Mouse (Mus musculus): ENCODE measurements around the gene Ppan. TPM values are rescaled to one million over a fixed set of nuclear protein-coding genes. Genes with fewer than 3 reads are reported as not detected.

Gene Ppan
- polyA plus RNA-seq, 1 experiment from 2014 or later = 77.5 TPM

DNA sequence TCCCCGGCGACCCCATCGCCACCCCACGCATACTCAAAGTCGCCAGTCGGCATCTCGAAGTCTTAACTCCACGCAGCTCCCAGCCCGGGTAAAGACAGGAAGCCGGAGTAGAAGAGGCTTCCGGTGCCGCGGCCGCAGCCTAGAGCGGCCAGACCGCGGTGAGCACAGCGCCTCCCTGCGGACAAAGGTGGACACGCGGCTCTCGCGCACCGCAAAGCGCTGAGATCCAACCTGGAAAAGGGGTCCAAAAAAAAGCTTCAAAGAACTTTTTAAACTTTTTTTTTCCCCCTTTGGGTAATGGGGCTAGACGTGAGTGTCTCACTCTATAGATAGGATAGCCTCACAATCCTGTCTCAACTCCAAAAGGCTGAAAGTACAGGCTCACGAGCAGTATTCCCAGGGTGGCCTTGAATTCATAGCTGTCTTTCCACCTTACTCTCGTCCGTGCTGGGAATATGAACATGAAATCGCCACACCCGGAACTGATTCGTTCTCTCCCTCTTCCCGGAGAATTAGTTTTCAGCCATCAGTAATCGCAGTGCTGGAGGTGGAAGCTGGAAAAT, 10.6 kb downstream of the Ppan start, which contains the start of gene Eif3g:
Gene Eif3g, minus strand, starts transcription at position 113 of the 563 bp plus-strand sequence.
- peaks cover 20% of the 10 kb centered on the region for H3K4me1 ChIP-seq (ENCODE audit: control insufficient read depth, insufficient read depth, low read length)
- peak within 1 kb of the TSS; percentile 83 for H3K4me2 ChIP-seq (ENCODE audit: low read depth, low read length)
- peak; percentile 87 for ATAC-seq (ENCODE audit: insufficient read depth, low FRiP score)
- no peaks in the 10 kb centered on the region for H3K9me3 ChIP-seq (replicated peaks; ENCODE audit: control insufficient read depth, low read length)
- H3K9ac ChIP-seq (ENCODE audit: low read length) = peak within 1 kb of the TSS; percentile 96
- H3K36me3 ChIP-seq (ENCODE audit: control insufficient read depth, insufficient read depth, low read length) = peaks cover 18% of the 10 kb centered on the region
- peak within 1 kb of the TSS; percentile 72 for H3K27ac ChIP-seq (ENCODE audit: low read length)
- H3K4me3 ChIP-seq (replicated peaks; ENCODE audit: low read length) = peak within 1 kb of the TSS; percentile 89
- H3K27me3 ChIP-seq (ENCODE audit: control insufficient read depth, insufficient read depth, low read length) = no peaks in the 10 kb centered on the region
- 3% methylated on average over 34 of the region's 34 CpGs for WGBS

DNA sequence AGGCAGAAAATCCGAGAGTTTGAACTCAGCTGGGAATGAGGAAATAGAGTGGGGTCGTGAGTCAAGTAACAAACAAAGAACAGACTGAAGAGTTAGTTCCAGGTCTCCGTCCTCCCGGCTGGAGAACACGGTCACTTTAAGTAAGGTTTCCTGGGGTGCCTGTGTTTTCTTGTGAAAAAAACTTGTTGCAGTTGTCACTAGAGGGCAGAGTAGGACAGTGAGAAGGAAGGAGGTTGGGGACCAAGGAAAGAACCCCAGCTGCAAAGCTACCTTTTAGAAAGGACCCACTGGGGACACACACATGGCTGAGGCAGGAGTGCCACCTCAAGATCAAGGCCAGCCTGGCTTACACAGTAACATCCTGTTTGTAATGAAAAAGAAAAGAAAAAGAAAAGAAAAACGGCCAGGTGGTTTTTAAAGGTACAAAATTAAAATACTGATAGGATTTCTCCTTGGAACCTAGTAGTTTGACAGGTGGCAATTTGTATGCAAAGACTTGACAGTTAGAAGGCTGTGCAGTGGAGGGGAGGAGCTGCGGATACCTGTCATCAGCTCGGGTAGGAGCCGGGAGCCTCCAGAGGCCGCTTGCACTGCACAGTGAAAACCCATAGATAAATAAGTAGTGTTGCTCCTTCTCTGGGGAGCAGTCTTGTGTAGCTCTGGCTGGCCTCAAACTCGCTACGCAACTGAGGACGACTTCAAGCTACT, 13.6 kb downstream of the Ppan start:
- WGBS = 12% methylated on average over 13 of the region's 13 CpGs
- ATAC-seq (ENCODE audit: insufficient read depth, low FRiP score) = no peak
- peak overlapping the region; percentile 54 for H3K9ac ChIP-seq (ENCODE audit: low read length)

DNA sequence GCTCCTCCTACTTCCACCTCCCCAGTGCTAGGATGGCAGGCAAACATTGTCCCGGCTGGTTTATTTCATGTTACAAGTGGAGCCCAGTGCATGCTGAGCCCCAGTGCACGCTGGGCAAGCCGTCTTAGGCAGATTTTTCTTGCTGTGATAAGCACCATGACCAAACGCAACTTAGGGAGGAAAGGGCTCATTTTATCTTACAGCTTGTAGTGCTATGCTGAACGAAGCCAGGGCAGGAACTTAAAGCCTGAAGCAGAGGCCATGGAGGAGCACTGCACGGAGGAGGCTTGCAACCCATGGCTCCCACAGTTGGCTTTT, 14.2 kb downstream of the Ppan start:
- Histone ChIP-seq H3K4me2 (ENCODE audit: low read depth, low read length) (0 out of 2 replicates have a peak overlapping the region, but pooled peaks have one; percentile 8), H3K9ac (ENCODE audit: low read length) (peak overlapping the region; percentile 54), H3K27ac (ENCODE audit: low read length) (peak overlapping the region; percentile 27; the same call in 1 of the 2 replicates), H3K9me3 (replicated peaks; ENCODE audit: control insufficient read depth, low read length) (no peaks in the 10 kb centered on the region), H3K36me3 (ENCODE audit: control insufficient read depth, insufficient read depth, low read length) (peaks cover 13% of the 10 kb centered on the region), H3K4me1 (ENCODE audit: control insufficient read depth, insufficient read depth, low read length) (peaks cover 16% of the 10 kb centered on the region), H3K4me3 (replicated peaks; ENCODE audit: low read length) (no peak overlapping the region), H3K27me3 (ENCODE audit: control insufficient read depth, insufficient read depth, low read length) (no peaks in the 10 kb centered on the region)
- ATAC-seq (ENCODE audit: insufficient read depth, low FRiP score) = no peak
- WGBS = 21% methylated on average over 6 of the region's 6 CpGs

More for the DNA sequence above, 13.6 kb downstream of the Ppan start:
- Histone ChIP-seq H3K4me3 (replicated peaks; ENCODE audit: low read length) (no peak overlapping the region), H3K27me3 (ENCODE audit: control insufficient read depth, insufficient read depth, low read length) (no peaks in the 10 kb centered on the region), H3K27ac (ENCODE audit: low read length) (peak overlapping the region; percentile 27; the same call in 1 of the 2 replicates), H3K4me1 (ENCODE audit: control insufficient read depth, insufficient read depth, low read length) (peaks cover 20% of the 10 kb centered on the region), H3K9me3 (replicated peaks; ENCODE audit: control insufficient read depth, low read length) (no peaks in the 10 kb centered on the region), H3K4me2 (ENCODE audit: low read depth, low read length) (0 out of 2 replicates have a peak overlapping the region, but pooled peaks have one; percentile 8), H3K36me3 (ENCODE audit: control insufficient read depth, insufficient read depth, low read length) (peaks cover 9% of the 10 kb centered on the region)

DNA sequence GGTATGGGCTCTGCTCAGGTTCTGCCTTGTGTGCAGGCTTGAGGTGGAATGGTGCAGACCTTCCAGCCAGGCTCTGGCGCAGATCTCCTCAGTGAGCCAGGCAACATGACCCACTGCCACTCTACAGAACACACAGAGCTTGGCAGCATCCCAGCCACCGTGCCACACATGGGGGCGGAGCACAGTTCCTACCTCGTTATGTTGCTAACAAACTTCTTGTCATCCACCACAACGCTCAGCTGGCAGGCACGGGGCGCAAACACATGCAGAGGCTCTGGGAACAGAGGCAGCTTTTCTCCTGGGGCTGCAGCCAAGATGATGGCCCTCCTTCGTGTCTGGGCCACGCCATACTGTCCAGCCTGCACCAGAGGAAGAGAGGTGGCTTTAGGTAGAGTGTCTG, 22.0 kb downstream of the Ppan start:
- no peak for ATAC-seq (ENCODE audit: insufficient read depth, low FRiP score)
- H3K9ac ChIP-seq (ENCODE audit: low read length) = no peak overlapping the region
- no peaks in the 10 kb centered on the region for H3K4me1 ChIP-seq (ENCODE audit: control insufficient read depth, insufficient read depth, low read length)
- no peak overlapping the region for H3K4me3 ChIP-seq (replicated peaks; ENCODE audit: low read length)
- no peak overlapping the region for H3K27ac ChIP-seq (ENCODE audit: low read length)
- 94% methylated on average over 9 of the region's 9 CpGs for WGBS
- H3K9me3 ChIP-seq (replicated peaks; ENCODE audit: control insufficient read depth, low read length) = no peaks in the 10 kb centered on the region
- peaks cover 57% of the 10 kb centered on the region for H3K36me3 ChIP-seq (ENCODE audit: control insufficient read depth, insufficient read depth, low read length)
- H3K4me2 ChIP-seq (ENCODE audit: low read depth, low read length) = no peak overlapping the region
- H3K27me3 ChIP-seq (ENCODE audit: control insufficient read depth, insufficient read depth, low read length) = no peaks in the 10 kb centered on the region

DNA sequence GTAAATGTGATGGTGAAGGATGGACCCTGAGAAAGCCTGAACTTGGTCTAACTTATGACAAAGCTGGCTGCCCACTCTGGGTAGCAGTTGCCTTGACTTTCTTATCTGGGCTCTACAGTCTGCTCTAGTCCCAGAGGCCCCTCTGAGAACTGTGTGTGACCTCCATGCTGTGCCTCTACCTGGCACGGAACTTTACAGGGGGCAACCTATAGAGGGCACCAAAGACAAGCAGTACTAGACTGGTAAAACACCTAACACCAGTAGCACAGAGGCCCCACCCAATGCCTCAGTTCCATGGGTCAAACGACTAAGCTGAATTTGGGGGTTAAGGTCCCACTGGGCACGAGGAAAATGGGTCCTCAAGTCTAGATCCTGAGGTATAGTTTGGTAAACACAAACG, 28.2 kb downstream of the Ppan start:
- WGBS = 74% methylated on average over 4 of the region's 4 CpGs
- H3K4me1 ChIP-seq (ENCODE audit: control insufficient read depth, insufficient read depth, low read length) = no peaks in the 10 kb centered on the region
- H3K9me3 ChIP-seq (replicated peaks; ENCODE audit: control insufficient read depth, low read length) = no peaks in the 10 kb centered on the region
- H3K4me3 ChIP-seq (replicated peaks; ENCODE audit: low read length) = no peak overlapping the region
- H3K36me3 ChIP-seq (ENCODE audit: control insufficient read depth, insufficient read depth, low read length) = peaks cover 52% of the 10 kb centered on the region
- peak; percentile 21; the same call in 1 of the 2 replicates for ATAC-seq (ENCODE audit: insufficient read depth, low FRiP score)
- H3K27me3 ChIP-seq (ENCODE audit: control insufficient read depth, insufficient read depth, low read length) = no peaks in the 10 kb centered on the region
- no peak overlapping the region for H3K9ac ChIP-seq (ENCODE audit: low read length)
- H3K27ac ChIP-seq (ENCODE audit: low read length) = no peak overlapping the region
- no peak overlapping the region for H3K4me2 ChIP-seq (ENCODE audit: low read depth, low read length)

DNA sequence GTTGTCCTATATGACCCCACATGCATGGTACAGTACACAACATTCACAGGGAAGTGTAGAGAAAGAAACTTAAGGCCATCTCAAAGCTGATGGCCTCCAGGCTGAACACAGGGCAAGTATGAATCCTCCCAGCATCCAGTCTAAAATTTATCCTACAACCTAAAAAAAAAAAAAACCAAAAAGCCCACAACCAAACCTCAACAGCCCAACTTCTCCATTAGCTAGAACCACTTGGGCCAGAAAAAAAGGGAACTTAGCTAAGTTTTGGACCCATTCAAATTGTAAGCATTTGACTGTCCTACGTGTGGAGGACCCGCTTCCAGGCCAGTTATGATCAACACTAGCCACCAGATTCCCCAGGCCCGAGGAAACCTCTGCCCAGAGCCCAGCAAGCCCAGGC, 35.3 kb downstream of the Ppan start:
- H3K4me1 ChIP-seq (ENCODE audit: control insufficient read depth, insufficient read depth, low read length) = no peaks in the 10 kb centered on the region
- H3K9me3 ChIP-seq (replicated peaks; ENCODE audit: control insufficient read depth, low read length) = no peaks in the 10 kb centered on the region
- H3K27me3 ChIP-seq (ENCODE audit: control insufficient read depth, insufficient read depth, low read length) = no peaks in the 10 kb centered on the region
- H3K36me3 ChIP-seq (ENCODE audit: control insufficient read depth, insufficient read depth, low read length) = peaks cover 36% of the 10 kb centered on the region
- no peak overlapping the region for H3K4me3 ChIP-seq (replicated peaks; ENCODE audit: low read length)
- no peak overlapping the region for H3K27ac ChIP-seq (ENCODE audit: low read length)
- 88% methylated on average over 3 of the region's 3 CpGs for WGBS
- H3K9ac ChIP-seq (ENCODE audit: low read length) = no peak overlapping the region
- H3K4me2 ChIP-seq (ENCODE audit: low read depth, low read length) = no peak overlapping the region
- ATAC-seq (ENCODE audit: insufficient read depth, low FRiP score) = no peak

Small RNAs within 50 kb of the gene (microRNA-seq; reads per million reads assigned to microRNA genes)
- not detected for gene Mir7081

Other genes with a start within 250 kb of the Ppan start
- 345 and 393 TPM in 2 replicates for gene Ubl5, start 245.3 kb upstream of the Ppan start, polyA plus RNA-seq (2015; fragmentation: Nextera tagmentation; extraction: Ambion mirVana)
- gene Fbxl12, start 243.4 kb upstream of the Ppan start, polyA plus RNA-seq (2015; fragmentation: Nextera tagmentation; extraction: Ambion mirVana) = 15.5 and 17.8 TPM in 2 replicates
- gene Pin1, start 236.1 kb upstream of the Ppan start, polyA plus RNA-seq (2015; fragmentation: Nextera tagmentation; extraction: Ambion mirVana) = 40.7 and 41.6 TPM in 2 replicates
- 7.4 and 8.3 TPM in 2 replicates for gene Olfm2, start 141.8 kb upstream of the Ppan start, polyA plus RNA-seq (2015; fragmentation: Nextera tagmentation; extraction: Ambion mirVana)
- gene Col5a3, start 73.1 kb upstream of the Ppan start, polyA plus RNA-seq (2015; fragmentation: Nextera tagmentation; extraction: Ambion mirVana) = 3.1 and 3.3 TPM in 2 replicates
- gene Rdh8, start 69.7 kb upstream of the Ppan start, polyA plus RNA-seq (2015; fragmentation: Nextera tagmentation; extraction: Ambion mirVana) = not detected in 2 replicates
- gene A230050P20Rik, start 19.5 kb upstream of the Ppan start, polyA plus RNA-seq (2015; fragmentation: Nextera tagmentation; extraction: Ambion mirVana) = 14.2 and 16.8 TPM in 2 replicates
- gene Angptl6, start 8.4 kb upstream of the Ppan start, polyA plus RNA-seq (2015; fragmentation: Nextera tagmentation; extraction: Ambion mirVana) = 8.2 and 9.1 TPM in 2 replicates
- gene Eif3g, start 10.4 kb downstream of the Ppan start, polyA plus RNA-seq (2015; fragmentation: Nextera tagmentation; extraction: Ambion mirVana) = 272 and 293 TPM in 2 replicates
- gene Dnmt1, start 71.7 kb downstream of the Ppan start, polyA plus RNA-seq (2015; fragmentation: Nextera tagmentation; extraction: Ambion mirVana) = 75.5 and 75.7 TPM in 2 replicates
- 38.2 and 39.9 TPM in 2 replicates for gene S1pr2, start 88.6 kb downstream of the Ppan start, polyA plus RNA-seq (2015; fragmentation: Nextera tagmentation; extraction: Ambion mirVana)
- gene Mrpl4, start 114.6 kb downstream of the Ppan start, polyA plus RNA-seq (2015; fragmentation: Nextera tagmentation; extraction: Ambion mirVana) = 131 and 141 TPM in 2 replicates
- 15.0 and 16.3 TPM in 2 replicates for gene Icam1, start 127.8 kb downstream of the Ppan start, polyA plus RNA-seq (2015; fragmentation: Nextera tagmentation; extraction: Ambion mirVana)
- 5.9 and 8.6 TPM in 2 replicates for gene Icam4, start 141.2 kb downstream of the Ppan start, polyA plus RNA-seq (2015; fragmentation: Nextera tagmentation; extraction: Ambion mirVana)
- gene Icam5, start 143.9 kb downstream of the Ppan start, polyA plus RNA-seq (2015; fragmentation: Nextera tagmentation; extraction: Ambion mirVana) = 0.14 and 0.15 TPM in 2 replicates
- 0.46 and 0.89 TPM in 2 replicates for gene Zglp1, start 178.9 kb downstream of the Ppan start, polyA plus RNA-seq (2015; fragmentation: Nextera tagmentation; extraction: Ambion mirVana)
- 0.26 and 0.49 TPM in 2 replicates for gene Gm49373, start 184.9 kb downstream of the Ppan start, polyA plus RNA-seq (2015; fragmentation: Nextera tagmentation; extraction: Ambion mirVana)
- gene Fdx1l, start 185.4 kb downstream of the Ppan start, polyA plus RNA-seq (2015; fragmentation: Nextera tagmentation; extraction: Ambion mirVana) = 48.7 and 49.7 TPM in 2 replicates
- 1.2 and 2.1 TPM in 2 replicates for gene Gm38431, start 203.8 kb downstream of the Ppan start, polyA plus RNA-seq (2015; fragmentation: Nextera tagmentation; extraction: Ambion mirVana)
- 40.3 and 40.8 TPM in 2 replicates for gene Raver1, start 203.8 kb downstream of the Ppan start, polyA plus RNA-seq (2015; fragmentation: Nextera tagmentation; extraction: Ambion mirVana)
- 16.7 and 18.2 TPM in 2 replicates for gene Tyk2, start 243.1 kb downstream of the Ppan start, polyA plus RNA-seq (2015; fragmentation: Nextera tagmentation; extraction: Ambion mirVana)